Mouse (Mus musculus) induced T-regulatory cell, adult 2 months (primary cell): Measurements from ENCODE around the gene Acot12.

Experiments
- DNase-seq: peaks from one replicate; pipeline ENCODE4 v3.0.0-alpha.2; 2012; ENCODE audit warnings: low read depth

Acot12 gene

DNA sequence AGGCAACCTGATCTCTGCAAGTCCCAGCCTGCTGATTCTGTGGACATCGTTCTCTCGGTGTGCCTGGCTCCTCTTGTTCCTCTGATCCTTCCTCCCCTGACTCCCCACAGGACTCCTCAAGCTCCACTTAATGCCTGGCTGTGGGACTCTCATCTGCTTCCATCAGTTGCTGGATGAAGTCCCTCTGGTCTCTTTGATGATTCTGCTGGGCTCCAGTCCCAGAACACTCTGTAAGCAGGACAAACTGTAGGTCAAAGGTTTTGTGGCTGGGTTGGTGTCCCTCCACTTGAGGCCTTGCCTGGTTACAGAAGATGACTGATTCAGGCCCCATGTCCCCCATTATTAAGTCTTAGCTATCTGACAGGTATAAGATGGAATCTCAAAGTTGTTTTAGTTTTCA is 84.8 kb downstream of the Acot12 start:
- DNase-seq, result no peak

DNA sequence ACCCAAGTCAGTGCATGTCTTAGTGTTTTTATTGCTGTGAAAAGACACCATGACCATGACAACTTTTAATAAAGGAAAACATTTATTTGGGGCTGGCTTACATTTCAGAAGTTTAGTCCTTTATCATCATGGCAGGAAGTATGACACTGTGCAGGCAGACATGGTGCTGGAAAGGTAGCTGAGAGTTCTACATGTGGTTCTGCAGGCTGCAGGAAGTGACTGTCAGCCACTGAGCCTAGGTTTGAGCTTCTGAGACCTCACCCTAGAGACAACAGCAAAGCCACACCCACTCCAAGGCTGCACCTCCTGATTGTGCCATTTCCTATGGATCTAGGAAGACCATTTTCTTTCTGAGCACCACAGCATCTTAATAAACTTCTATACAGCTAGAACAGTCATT is 86.6 kb downstream of the Acot12 start:
- DNase-seq, result no peak
